Mouse (Mus musculus) hindbrain, embryonic 13.5 days (tissue): ENCODE results near the gene Rtn4rl1. TPM values are rescaled to one million over a fixed set of nuclear protein-coding genes. Genes with fewer than 3 reads are reported as not detected.

Source experiments
- ATAC-seq: fragments of 200-750 bp; cut with Nextera tagmentation; 2 replicates; pipeline ENCODE4 v1.8.0; 2017; ENCODE audit warnings: moderate TSS enrichment; ENCODE audit not compliant: low FRiP score
- H3K27ac ChIP-seq: fragments of 300-500 bp; sonication (generic); 2 replicates; pipeline ENCODE4 v1.5.1; 2015; ENCODE audit warnings: inconsistent platforms, mild to moderate bottlenecking, moderate library complexity
- H3K27me3 ChIP-seq: fragments of 300-500 bp; sonication (generic); 2 replicates; pipeline ENCODE4 v1.6.1; 2015; ENCODE audit warnings: mild to moderate bottlenecking, inconsistent platforms
- H3K36me3 ChIP-seq: fragments of 300-500 bp; sonication (generic); 2 replicates; pipeline ENCODE4 v1.6.1; 2015; ENCODE audit warnings: mild to moderate bottlenecking, inconsistent platforms
- H3K4me1 ChIP-seq: fragments of 300-500 bp; sonication (generic); replicated peaks from 2 replicates; pipeline ENCODE4 v1.6.1; 2015; ENCODE audit warnings: inconsistent platforms
- H3K4me2 ChIP-seq: fragments of 300-500 bp; sonication (generic); 2 replicates; pipeline ENCODE4 v1.6.1; 2015; ENCODE audit warnings: inconsistent platforms, mild to moderate bottlenecking, moderate library complexity
- H3K4me3 ChIP-seq: fragments of 300-500 bp; sonication (generic); 2 replicates; pipeline ENCODE4 v1.5.1; 2015; ENCODE audit warnings: mild to moderate bottlenecking, inconsistent platforms
- H3K9ac ChIP-seq: fragments of 300-500 bp; sonication (generic); 2 replicates; pipeline ENCODE4 v1.6.1; 2015; ENCODE audit warnings: mild to moderate bottlenecking, inconsistent platforms
- H3K9me3 ChIP-seq: fragments of 300-500 bp; sonication (generic); 2 replicates; pipeline ENCODE4 v1.6.1; 2016; ENCODE audit warnings: inconsistent platforms
- WGBS: fragments of 180-500 bp; shearing (Covaris S2); methylation state at CpG from one replicate; pipeline ENCODE4 v1.1.7; 2015; 5-methylcytosine and 5-hydroxymethylcytosine counted together
- microRNA counts: library from miRNA; unstranded; fragments of <30 nt; microRNA quantifications from one replicate; lab custom pipeline; 2016
- microRNA-seq: library from miRNA; unstranded; fragments of <30 nt; microRNA quantifications from one replicate; pipeline ENCODE4, GENCODE M21; 2016
- polyA plus RNA-seq: library from polyadenylated mRNA; unstranded; fragments of >200 nt; fragmentation: Nextera tagmentation; extraction: Ambion mirVana; gene quantifications from 2 replicates; pipeline ENCODE4 v1.2.1, GENCODE M21; 2015

The Rtn4rl1 gene
- polyA plus RNA-seq, 1 experiment from 2014 or later: 8.0 TPM

DNA sequence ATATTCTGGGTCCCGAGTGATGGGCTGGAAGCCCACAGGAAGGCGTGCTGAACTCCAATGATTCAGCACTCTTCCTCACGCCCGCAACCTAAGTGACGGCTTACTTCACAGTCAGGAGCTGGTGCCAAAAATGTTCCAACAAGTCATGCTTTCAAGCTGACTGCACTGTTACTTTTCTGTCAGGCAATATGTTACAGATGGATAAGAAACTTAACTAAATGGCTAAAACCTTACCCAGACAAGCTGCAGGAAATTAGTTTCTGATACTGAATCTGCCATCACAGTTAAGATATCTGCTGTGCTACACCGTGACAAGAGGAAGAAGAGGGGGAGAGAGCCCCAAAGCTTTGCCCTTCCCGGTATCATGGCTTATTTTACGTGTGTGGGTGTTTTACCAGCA, 120.3 kb downstream of the Rtn4rl1 start:
- ATAC-seq: no peak
- H3K9ac ChIP-seq: no peak overlapping the region
- no peak overlapping the region for H3K27ac ChIP-seq
- 93% methylated on average over 8 of the region's 8 CpGs for WGBS
- H3K27me3 ChIP-seq: no peaks in the 10 kb centered on the region
- H3K4me1 ChIP-seq: peaks cover 8% of the 10 kb centered on the region
- H3K4me2 ChIP-seq: no peak overlapping the region
- no peak overlapping the region for H3K4me3 ChIP-seq
- no peaks in the 10 kb centered on the region for H3K9me3 ChIP-seq
- H3K36me3 ChIP-seq: peaks cover 63% of the 10 kb centered on the region

MicroRNAs within 50 kb of the gene (microRNA counts, 519-probe panel; counts per million panel counts)
- microRNA mmu-miR-132 (lab: Ali Mortazavi, UCI) (4,119 counts per million, percentile 66 among the panel's probes with 10 or more counts), microRNA mmu-miR-212 (lab: Ali Mortazavi, UCI) (51.3 counts per million)

Small RNA genes within 50 kb of the gene (microRNA-seq; reads per million reads assigned to microRNA genes)
- gene Mir132: 624 reads per million, percentile 73 among the genes with 10 or more reads in this experiment
- gene Mir212: 42.8 reads per million, percentile 39 among the genes with 10 or more reads in this experiment

Other genes starting within 250 kb of the Rtn4rl1 start
- 3.4 TPM in 2 replicates for gene Hic1, start 24.3 kb upstream of the Rtn4rl1 start, polyA plus RNA-seq
- gene Ovca2, start 14.9 kb upstream of the Rtn4rl1 start, polyA plus RNA-seq: 17.0 and 18.2 TPM in 2 replicates
- 14.4 and 15.5 TPM in 2 replicates for gene Dph1, start 2.5 kb upstream of the Rtn4rl1 start, polyA plus RNA-seq
- 58.8 and 63.6 TPM in 2 replicates for gene Rpa1, start 154.5 kb downstream of the Rtn4rl1 start, polyA plus RNA-seq
- gene Smyd4, start 154.7 kb downstream of the Rtn4rl1 start, polyA plus RNA-seq: 16.9 and 17.6 TPM in 2 replicates
- gene Serpinf1, start 228.9 kb downstream of the Rtn4rl1 start, polyA plus RNA-seq: 55.4 and 63.1 TPM in 2 replicates
- gene Serpinf2, start 245.8 kb downstream of the Rtn4rl1 start, polyA plus RNA-seq: 0.12 TPM in 1 of 2 replicates, not detected in the other